Mouse (Mus musculus): ENCODE measurements at regions not wholly inside any gene's neighbourhood (a gene's known extent, or its start where the extent isn't known, plus 50 kb on each side); places are given as distances from the start of the nearest gene placed in this dataset.

DNA sequence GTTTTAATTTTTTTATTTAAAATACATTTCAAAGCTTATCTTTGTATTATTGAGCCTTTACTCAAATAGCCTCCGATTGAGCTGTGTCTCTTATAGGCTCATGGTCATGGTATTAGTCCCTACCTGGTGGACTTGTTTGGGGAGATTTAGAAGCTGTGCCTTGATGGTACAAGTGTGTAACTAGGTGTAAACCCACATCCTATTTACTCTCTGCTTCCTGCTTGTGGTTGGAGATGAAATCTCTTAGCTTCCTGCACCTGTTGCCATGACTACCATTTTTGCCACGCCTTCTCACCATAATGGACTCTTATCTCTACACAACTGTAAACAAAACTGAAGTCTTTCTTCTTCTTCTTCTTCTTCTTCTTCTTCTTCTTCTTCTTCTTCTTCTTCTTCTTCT, 108.2 kb upstream of the Diaph3 start:
- TF ChIP-seq CTCF (IDR thresholded peaks at IDR 0.05; ENCODE audit: borderline replicate concordance, control insufficient read depth, extremely low read depth, insufficient read depth, low read length, poor library complexity) (no peak), POLR2A (IDR thresholded peaks at IDR 0.05; ENCODE audit: control insufficient read depth, extremely low read depth, insufficient read depth, low read length, poor library complexity) (no peak)
